Mouse (Mus musculus) olfactory bulb, adult 2 months (tissue): ENCODE data around the gene Spred3.

ENCODE experiments used
- CTCF ChIP-seq: fragments of 200-500 bp; IDR thresholded peaks from 2 replicates; pipeline ENCODE4 v1.5.1; 2012; ENCODE audit warnings: low read depth, mild to moderate bottlenecking, low read length, moderate library complexity; ENCODE audit not compliant: insufficient read depth
- POLR2A ChIP-seq: fragments of 200-500 bp; IDR thresholded peaks from 2 replicates; pipeline ENCODE4 v1.6.1; 2012; ENCODE audit warnings: mild to moderate bottlenecking, low read depth, low read length, moderate library complexity; ENCODE audit not compliant: insufficient read depth

DNA sequence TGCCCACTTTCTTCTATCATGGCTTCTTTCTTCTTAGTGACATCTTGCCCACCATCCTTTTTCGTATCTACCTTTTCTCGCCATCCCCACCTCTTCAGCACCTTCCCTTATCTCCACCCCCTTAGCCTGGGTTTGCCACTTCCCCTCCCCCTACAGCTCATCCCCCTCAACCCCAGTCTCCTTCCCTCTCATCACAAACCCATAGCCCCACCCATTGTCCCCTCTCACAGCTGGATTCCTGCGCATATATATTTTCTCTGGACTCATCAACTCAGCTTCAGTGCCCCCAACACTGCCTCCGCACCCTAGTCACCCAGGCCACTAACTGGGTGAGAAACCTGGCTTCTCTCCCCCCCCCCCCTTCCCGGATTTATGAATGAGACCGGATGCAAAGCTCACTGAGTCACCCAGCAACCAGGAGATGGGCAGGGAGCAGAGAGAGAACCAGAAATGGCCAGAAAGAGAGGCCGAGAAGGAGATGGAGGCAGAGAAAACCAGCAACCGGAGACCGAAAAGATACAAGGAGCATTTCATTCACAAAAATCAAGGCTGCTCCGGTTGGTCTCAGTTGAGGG, 2.0 kb downstream of the Spred3 start:
- TF ChIP-seq POLR2A: no peak
- TF ChIP-seq CTCF: no peak
